Mouse (Mus musculus) gastrocnemius, postnatal 25 days (tissue): ENCODE measurements around the gene Fgf3. TPM values are rescaled to one million over a fixed set of nuclear protein-coding genes. Genes with fewer than 3 reads are reported as not detected.
"Not testable (repeated sequence)": the region's sequence is repeated elsewhere in the genome, so short reads cannot be mapped to it uniquely, and the experiment has no call there.

ENCODE experiments used
- DNase-seq: peaks from one replicate; pipeline ENCODE4 v3.0.0; 2022
- total RNA-seq, 2 experiments: library from RNA; stranded (reverse); gene quantifications; 1 replicate in 1 of 2; 2 replicates in 1 of 2; pipeline ENCODE4 v1.2.3; 2021

Fgf3 gene
- total RNA-seq, 2 experiments from 2014 or later, result not detected

GRCm38 (mm10) chr7:144858702-144859101, 20.8 kb downstream of the Fgf3 start:
- no peak for DNase-seq

- no peak for DNase-seq
Measured at GRCm38 (mm10) chr7:144861056-144861768, 23.3 kb downstream of the Fgf3 start.

GRCm38 (mm10) chr7:144861769-144862070, 23.8 kb downstream of the Fgf3 start:
- DNase-seq, result no peak

- DNase-seq, result no peak
Measured at GRCm38 (mm10) chr7:144862126-144862525, 24.2 kb downstream of the Fgf3 start.

GRCm38 (mm10) chr7:144862712-144863111, 24.8 kb downstream of the Fgf3 start:
- DNase-seq, result no peak

- DNase-seq, result no peak
Measured at GRCm38 (mm10) chr7:144863196-144863595, 25.3 kb downstream of the Fgf3 start.

- DNase-seq, result no peak
Measured at GRCm38 (mm10) chr7:144864160-144864670, 26.3 kb downstream of the Fgf3 start.

GRCm38 (mm10) chr7:144867161-144867560, 29.3 kb downstream of the Fgf3 start:
- DNase-seq, result no peak

GRCm38 (mm10) chr7:144867602-144868001, 29.7 kb downstream of the Fgf3 start:
- no peak for DNase-seq

- DNase-seq, result no peak
Measured at GRCm38 (mm10) chr7:144872420-144872819, 34.5 kb downstream of the Fgf3 start.

GRCm38 (mm10) chr7:144873160-144873559, 35.3 kb downstream of the Fgf3 start:
- DNase-seq, result no peak

GRCm38 (mm10) chr7:144874226-144874625, 36.3 kb downstream of the Fgf3 start:
- no peak for DNase-seq

- no peak for DNase-seq
Measured at GRCm38 (mm10) chr7:144878401-144878800, 40.5 kb downstream of the Fgf3 start.

- no peak for DNase-seq
Measured at GRCm38 (mm10) chr7:144883106-144883505, 45.2 kb downstream of the Fgf3 start.

GRCm38 (mm10) chr7:144887672-144888071, 49.8 kb downstream of the Fgf3 start:
- no peak for DNase-seq

- DNase-seq, result no peak
Measured at GRCm38 (mm10) chr7:144888564-144889299, 50.8 kb downstream of the Fgf3 start.

GRCm38 (mm10) chr7:144890661-144891060, 52.8 kb downstream of the Fgf3 start:
- DNase-seq, result not testable (repeated sequence)

- DNase-seq, result no peak
Measured at GRCm38 (mm10) chr7:144891863-144892262, 54.0 kb downstream of the Fgf3 start.

- no peak for DNase-seq
Measured at GRCm38 (mm10) chr7:144892322-144892721, 54.4 kb downstream of the Fgf3 start.
